Mouse (Mus musculus) left cerebral cortex, adult 18-20 months (tissue): Measurements from ENCODE around the gene Fau. TPM values are rescaled to one million over a fixed set of nuclear protein-coding genes. Genes with fewer than 3 reads are reported as not detected.

Experiments used
- DNase-seq, 2 experiments: peaks; one replicate each; pipeline ENCODE4 v3.0.0; 2021 to 2022; ENCODE audit warnings: low spot score in 2 of 2, mixed read lengths in 1 of 2
- total RNA-seq, 2 experiments: library from RNA; stranded (reverse); gene quantifications; 2 replicates each; pipeline ENCODE4 v1.2.3; 2021

The Fau gene
- total RNA-seq, 2 experiments from 2014 or later, result 717 to 762 TPM

GRCm38 (mm10) chr19:6045366-6046293, 12.0 kb upstream of the Fau start:
- DNase-seq, result no peak

GRCm38 (mm10) chr19:6046294-6047153, 11.1 kb upstream of the Fau start, which contains the start of gene Syvn1:
Syvn1 (plus strand) TSS chr19:6046576.
- peak; percentile 85 to 92 for DNase-seq

GRCm38 (mm10) chr19:6047154-6047898, 10.3 kb upstream of the Fau start:
- no peak for DNase-seq

GRCm38 (mm10) chr19:6047899-6048166, 9.8 kb upstream of the Fau start:
- no peak for DNase-seq

- DNase-seq, result no peak
Measured at GRCm38 (mm10) chr19:6048681-6049410, 8.8 kb upstream of the Fau start.

GRCm38 (mm10) chr19:6052516-6052915, 5.1 kb upstream of the Fau start:
- DNase-seq, result no peak

GRCm38 (mm10) chr19:6054296-6054695, 3.3 kb upstream of the Fau start:
- DNase-seq, result no peak

- no peak for DNase-seq
Measured at GRCm38 (mm10) chr19:6056696-6057095, 948 bp upstream of the Fau start.

GRCm38 (mm10) chr19:6058513-6058912, 869 bp downstream of the Fau start:
- no peak for DNase-seq

- DNase-seq, result no peak
Measured at GRCm38 (mm10) chr19:6058966-6059365, 1.3 kb downstream of the Fau start.

- peak; percentile 94 to 95 for DNase-seq
Measured at GRCm38 (mm10) chr19:6061021-6061533, 3.4 kb downstream of the Fau start, which contains the start of gene Znhit2. Znhit2 (plus strand) TSS chr19:6061192.

- DNase-seq, result peak; percentile 26 to 43
Measured at GRCm38 (mm10) chr19:6061641-6062302, 4.1 kb downstream of the Fau start.

GRCm38 (mm10) chr19:6062418-6062817, 4.8 kb downstream of the Fau start:
- DNase-seq, result no peak

- DNase-seq, result no peak
Measured at GRCm38 (mm10) chr19:6063081-6063480, 5.4 kb downstream of the Fau start.

- no peak for DNase-seq
Measured at GRCm38 (mm10) chr19:6066571-6066970, 8.9 kb downstream of the Fau start.

- peak; percentile 82 to 87 for DNase-seq
Measured at GRCm38 (mm10) chr19:6067011-6067723, 9.5 kb downstream of the Fau start.

- peak; percentile 78 to 87 for DNase-seq
Measured at GRCm38 (mm10) chr19:6067724-6068415, 10.2 kb downstream of the Fau start, which contains the start of gene Tm7sf2. Tm7sf2 (minus strand) TSS chr19:6068373.

- DNase-seq, result no peak
Measured at GRCm38 (mm10) chr19:6068951-6069350, 11.3 kb downstream of the Fau start.
